Mouse (Mus musculus): ENCODE data around the gene Olfr1121.
"Not testable (repeated sequence)": the region's sequence is repeated elsewhere in the genome, so short reads cannot be mapped to it uniquely, and the experiment has no call there.

Olfr1121 gene

GRCm38 (mm10) chr2:87369595-87369994, at the start of gene Olfr1121:
Olfr1121 (plus strand) TSS chr2:87369895.
- DNase-seq (ENCODE audit: low spot score): no peak

GRCm38 (mm10) chr2:87354515-87354914, 15.2 kb upstream of the Olfr1121 start, which contains the start of gene Olfr1120:
Olfr1120 (plus strand) TSS chr2:87354815.
- DNase-seq (ENCODE audit: low spot score): no peak

DNA sequence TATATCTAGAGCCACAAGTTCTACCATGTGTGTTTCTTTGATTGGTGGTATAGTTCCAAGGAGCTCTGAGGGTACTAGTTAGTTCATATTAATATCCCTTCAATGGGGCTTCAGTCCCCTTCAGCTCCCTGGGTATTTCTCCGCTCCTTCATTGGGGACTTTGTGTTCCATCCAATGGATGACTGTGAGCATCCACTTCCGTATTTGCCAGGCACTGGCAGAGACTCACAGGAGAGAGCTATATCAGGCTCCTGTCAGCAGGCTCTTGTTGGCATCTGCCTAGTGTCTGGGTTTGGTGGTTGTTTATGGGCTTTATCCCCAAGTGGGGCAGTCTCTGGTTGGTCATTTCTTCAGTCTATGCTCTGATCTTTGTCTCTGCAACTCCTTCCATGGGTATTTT, 9.6 kb upstream of the Olfr1121 start:
- not testable (repeated sequence) for DNase-seq (ENCODE audit: low spot score)

GRCm38 (mm10) chr2:87371726-87372125, 2.0 kb downstream of the Olfr1121 start:
- peak; percentile 30 for DNase-seq (ENCODE audit: low spot score)

- DNase-seq (ENCODE audit: low spot score): no peak
Observed at GRCm38 (mm10) chr2:87383935-87384334, 14.2 kb downstream of the Olfr1121 start.

- no peak for DNase-seq (ENCODE audit: low spot score)
Observed at GRCm38 (mm10) chr2:87385549-87385948, 15.9 kb downstream of the Olfr1121 start, which contains the start of gene Olfr1122. Olfr1122 (plus strand) TSS chr2:87385849.

GRCm38 (mm10) chr2:87393605-87394004, 23.9 kb downstream of the Olfr1121 start:
- DNase-seq (ENCODE audit: low spot score): not testable (repeated sequence)

DNA sequence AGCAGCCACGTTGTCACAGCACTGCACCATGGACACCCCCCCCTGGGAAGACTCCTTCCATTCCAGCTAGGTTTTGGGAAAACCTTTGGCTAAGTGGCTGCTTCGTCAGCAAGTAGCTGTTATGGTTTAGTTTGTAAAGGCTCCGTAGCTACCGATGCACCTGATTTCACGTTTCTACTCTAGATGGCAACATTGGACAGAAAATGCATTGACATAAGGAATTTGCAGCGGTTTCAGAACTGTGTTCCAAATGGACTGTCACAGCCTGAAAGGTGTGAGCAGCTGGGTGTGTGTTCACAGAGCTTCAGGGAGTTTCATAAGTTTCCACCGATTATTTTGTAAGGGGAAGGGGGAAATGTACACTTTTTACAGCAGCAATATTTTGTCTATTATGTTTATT, 25.0 kb downstream of the Olfr1121 start:
- DNase-seq (ENCODE audit: low spot score): not testable (repeated sequence)

- no peak for DNase-seq (ENCODE audit: low spot score)
Observed at GRCm38 (mm10) chr2:87416335-87416734, 46.6 kb downstream of the Olfr1121 start, which contains the start of gene Olfr1123. Olfr1123 (plus strand) TSS chr2:87416635.
